Mouse (Mus musculus) intestine, embryonic 16.5 days (tissue): ENCODE data around the gene Jmjd4. TPM values are rescaled to one million over a fixed set of nuclear protein-coding genes. Genes with fewer than 3 reads are reported as not detected.
A peak's percentile ranks its signal among the peaks of the same experiment; 100 is the strongest.

Experiments
- ATAC-seq: fragments of 200-750 bp; cut with Nextera tagmentation; 2 replicates; pipeline ENCODE4 v1.8.0; 2017; ENCODE audit warnings: moderate TSS enrichment, moderate library complexity
- H3K27ac ChIP-seq: fragments of 300-500 bp; sonication (generic); 2 replicates; pipeline ENCODE4 v1.5.1; 2014; ENCODE audit warnings: mild to moderate bottlenecking, low read length
- H3K27me3 ChIP-seq: fragments of 300-500 bp; sonication (generic); replicated peaks from 2 replicates; pipeline ENCODE4 v1.6.1; 2014; ENCODE audit warnings: low read length, control low read depth, mixed read lengths; ENCODE audit not compliant: control insufficient read depth, insufficient read depth
- H3K36me3 ChIP-seq: fragments of 300-500 bp; sonication (generic); 2 replicates; pipeline ENCODE4 v1.6.1; 2014; ENCODE audit warnings: low read length, control low read depth; ENCODE audit not compliant: control insufficient read depth, insufficient read depth
- H3K4me1 ChIP-seq: fragments of 300-500 bp; sonication (generic); 2 replicates; pipeline ENCODE4 v1.6.1; 2014; ENCODE audit warnings: low read length, control low read depth, mixed read lengths; ENCODE audit not compliant: control insufficient read depth, insufficient read depth
- H3K4me2 ChIP-seq: fragments of 300-500 bp; sonication (generic); 2 replicates; pipeline ENCODE4 v1.6.1; 2014; ENCODE audit warnings: low read depth, low read length, control low read depth
- H3K4me3 ChIP-seq: fragments of 300-500 bp; sonication (generic); 2 replicates; pipeline ENCODE4 v1.5.1; 2014; ENCODE audit warnings: mild to moderate bottlenecking, low read length
- H3K9ac ChIP-seq: fragments of 300-500 bp; sonication (generic); 2 replicates; pipeline ENCODE4 v1.6.1; 2014; ENCODE audit warnings: low read depth, low read length
- H3K9me3 ChIP-seq: fragments of 300-500 bp; sonication (generic); 2 replicates; pipeline ENCODE4 v1.6.1; 2016; ENCODE audit warnings: low read length, control low read depth; ENCODE audit not compliant: control insufficient read depth
- WGBS: fragments of 180-500 bp; shearing (Covaris S2); extraction: QIAGEN DNeasy Blood & Tissue Kit; methylation state at CpG from one replicate; pipeline ENCODE4 v1.1.7; 2014; 5-methylcytosine and 5-hydroxymethylcytosine counted together
- polyA plus RNA-seq: library from polyadenylated mRNA; unstranded; fragments of >200 nt; fragmentation: Nextera tagmentation; extraction: Ambion mirVana; gene quantifications from 2 replicates; pipeline ENCODE4 v1.2.1, GENCODE M21; 2015

Jmjd4 gene
- 7.4 and 8.1 TPM in 2 replicates for polyA plus RNA-seq

GRCm38 (mm10) chr11:59449741-59450229 lies at the start of gene Jmjd4:
Gene Jmjd4 (plus strand): TSS chr11:59450045.
- 0 out of 2 replicates have a peak, but pooled peaks cover 4% of the 10 kb centered on the region for H3K36me3 ChIP-seq
- peak; percentile 98 for ATAC-seq
- peaks cover 15% of the 10 kb centered on the region for H3K4me1 ChIP-seq
- H3K27ac ChIP-seq = peak within 1 kb of the TSS; percentile 83
- H3K4me3 ChIP-seq = peak within 1 kb of the TSS; percentile 81
- under 1% methylated on average over 31 of the region's 40 CpGs for WGBS
- H3K4me2 ChIP-seq = peak within 1 kb of the TSS; percentile 92
- H3K9me3 ChIP-seq = no peaks in the 10 kb centered on the region
- H3K27me3 ChIP-seq = no peaks in the 10 kb centered on the region
- H3K9ac ChIP-seq = peak within 1 kb of the TSS; percentile 83

GRCm38 (mm10) chr11:59400876-59401275 lies 49.0 kb upstream of the Jmjd4 start:
- Histone ChIP-seq H3K4me1 (peaks cover 10% of the 10 kb centered on the region; the same call in 1 of the 2 replicates), H3K4me2 (no peak overlapping the region), H3K27me3 (no peaks in the 10 kb centered on the region), H3K27ac (no peak overlapping the region), H3K4me3 (no peak overlapping the region), H3K36me3 (no peaks in the 10 kb centered on the region), H3K9me3 (no peaks in the 10 kb centered on the region), H3K9ac (no peak overlapping the region)
- WGBS = 85% methylated on average over 2 of the region's 2 CpGs
- no peak for ATAC-seq

GRCm38 (mm10) chr11:59405761-59406160 lies 44.1 kb upstream of the Jmjd4 start:
- H3K27me3 ChIP-seq = no peaks in the 10 kb centered on the region
- 91% methylated on average over 1 of the region's 1 CpGs for WGBS

GRCm38 (mm10) chr11:59410851-59411250 lies 39.0 kb upstream of the Jmjd4 start:
- WGBS = 67% methylated on average over 2 of the region's 2 CpGs
- Histone ChIP-seq H3K4me1 (peaks cover 6% of the 10 kb centered on the region; the same call in 1 of the 2 replicates), H3K4me3 (no peak overlapping the region), H3K36me3 (peaks cover 6% of the 10 kb centered on the region), H3K9ac (no peak overlapping the region), H3K4me2 (no peak overlapping the region), H3K9me3 (no peaks in the 10 kb centered on the region), H3K27ac (no peak overlapping the region), H3K27me3 (no peaks in the 10 kb centered on the region)
- ATAC-seq = no peak

More at GRCm38 (mm10) chr11:59405761-59406160, 44.1 kb upstream of the Jmjd4 start:
- no peak for ATAC-seq
- Histone ChIP-seq H3K9me3 (no peaks in the 10 kb centered on the region), H3K4me3 (no peak overlapping the region), H3K27ac (no peak overlapping the region), H3K4me1 (peaks cover 1% of the 10 kb centered on the region; the same call in 1 of the 2 replicates), H3K36me3 (no peaks in the 10 kb centered on the region), H3K4me2 (no peak overlapping the region), H3K9ac (no peak overlapping the region)

- peaks cover 6% of the 10 kb centered on the region for H3K36me3 ChIP-seq
- no peaks in the 10 kb centered on the region for H3K27me3 ChIP-seq
- no peak overlapping the region for H3K4me2 ChIP-seq
- 75% methylated on average over 6 of the region's 6 CpGs for WGBS
- H3K9ac ChIP-seq = no peak overlapping the region
- ATAC-seq = no peak
- H3K9me3 ChIP-seq = no peaks in the 10 kb centered on the region
- H3K4me1 ChIP-seq = peaks cover 6% of the 10 kb centered on the region; the same call in 1 of the 2 replicates
- H3K4me3 ChIP-seq = no peak overlapping the region
- no peak overlapping the region for H3K27ac ChIP-seq
Measured at GRCm38 (mm10) chr11:59412058-59412457, 37.8 kb upstream of the Jmjd4 start.

GRCm38 (mm10) chr11:59412999-59413863 lies 36.6 kb upstream of the Jmjd4 start:
- ATAC-seq = no peak

GRCm38 (mm10) chr11:59418708-59419107 lies 31.1 kb upstream of the Jmjd4 start:
- Histone ChIP-seq H3K27ac (peak overlapping the region; percentile 24), H3K4me1 (peaks cover 3% of the 10 kb centered on the region; the same call in 1 of the 2 replicates), H3K36me3 (peaks cover 3% of the 10 kb centered on the region), H3K4me3 (no peak overlapping the region), H3K9ac (no peak overlapping the region), H3K9me3 (no peaks in the 10 kb centered on the region), H3K4me2 (no peak overlapping the region), H3K27me3 (no peaks in the 10 kb centered on the region)
- no peak for ATAC-seq
- WGBS = 69% methylated on average over 5 of the region's 5 CpGs

More at GRCm38 (mm10) chr11:59412999-59413863, 36.6 kb upstream of the Jmjd4 start:
- 72% methylated on average over 13 of the region's 13 CpGs for WGBS
- Histone ChIP-seq H3K4me1 (peaks cover 6% of the 10 kb centered on the region; the same call in 1 of the 2 replicates), H3K9me3 (no peaks in the 10 kb centered on the region), H3K27ac (no peak overlapping the region), H3K9ac (0 out of 2 replicates have a peak overlapping the region, but pooled peaks have one; percentile 6), H3K36me3 (peaks cover 6% of the 10 kb centered on the region), H3K4me2 (no peak overlapping the region), H3K4me3 (no peak overlapping the region), H3K27me3 (no peaks in the 10 kb centered on the region)

- Histone ChIP-seq H3K27me3 (no peaks in the 10 kb centered on the region), H3K4me1 (peaks cover 2% of the 10 kb centered on the region; the same call in 1 of the 2 replicates), H3K9ac (no peak overlapping the region), H3K4me3 (no peak overlapping the region), H3K4me2 (no peak overlapping the region), H3K27ac (no peak overlapping the region), H3K36me3 (no peaks in the 10 kb centered on the region; the same call in 1 of the 2 replicates), H3K9me3 (no peaks in the 10 kb centered on the region)
- WGBS = 84% methylated on average over 8 of the region's 8 CpGs
- ATAC-seq = no peak
Measured at GRCm38 (mm10) chr11:59421436-59421835, 28.4 kb upstream of the Jmjd4 start.

GRCm38 (mm10) chr11:59421967-59422366 lies 27.9 kb upstream of the Jmjd4 start:
- H3K27ac ChIP-seq = no peak overlapping the region
- 90% methylated on average over 2 of the region's 2 CpGs for WGBS
- no peaks in the 10 kb centered on the region for H3K9me3 ChIP-seq
- no peak overlapping the region for H3K4me3 ChIP-seq
- H3K4me2 ChIP-seq = no peak overlapping the region
- H3K9ac ChIP-seq = no peak overlapping the region
- H3K4me1 ChIP-seq = peaks cover 2% of the 10 kb centered on the region; the same call in 1 of the 2 replicates
- no peak for ATAC-seq
- H3K27me3 ChIP-seq = no peaks in the 10 kb centered on the region
- H3K36me3 ChIP-seq = no peaks in the 10 kb centered on the region; the same call in 1 of the 2 replicates
